Mouse (Mus musculus) brain, embryonic 14.5 days (tissue): ENCODE measurements around the gene Atp1b2. TPM values are rescaled to one million over a fixed set of nuclear protein-coding genes. Genes with fewer than 3 reads are reported as not detected.

ENCODE experiments used
- DNase-seq: peaks from one replicate; pipeline ENCODE4 v3.0.0-alpha.2; 2011; ENCODE audit warnings: low read depth
- CTCF ChIP-seq: fragments of 200-500 bp; IDR thresholded peaks from 2 replicates; pipeline ENCODE4 v1.5.1; 2012; ENCODE audit warnings: inconsistent platforms, mild to moderate bottlenecking, moderate library complexity, borderline replicate concordance; ENCODE audit not compliant: insufficient read depth, insufficient read length; ENCODE audit errors: extremely low read depth
- POLR2A ChIP-seq: fragments of 200-500 bp; IDR thresholded peaks from 2 replicates; pipeline ENCODE4 v1.6.1; 2012; ENCODE audit warnings: mild to moderate bottlenecking, inconsistent platforms, borderline replicate concordance; ENCODE audit not compliant: poor library complexity, insufficient read depth, insufficient read length, severe bottlenecking; ENCODE audit errors: extremely low read depth
- polyA plus RNA-seq: library from polyadenylated mRNA; depleted of rRNA; stranded (reverse); fragments of >200 nt; gene quantifications from 2 replicates; pipeline ENCODE4 v1.2.3, GENCODE M21; 2012

Atp1b2 gene
- polyA plus RNA-seq, 1 experiment: 74.7 TPM

GRCm38 (mm10) chr11:69578301-69578700, 27.4 kb downstream of the Atp1b2 start:
- DNase-seq: no peak
- TF ChIP-seq POLR2A (no peak), CTCF (no peak)

DNA sequence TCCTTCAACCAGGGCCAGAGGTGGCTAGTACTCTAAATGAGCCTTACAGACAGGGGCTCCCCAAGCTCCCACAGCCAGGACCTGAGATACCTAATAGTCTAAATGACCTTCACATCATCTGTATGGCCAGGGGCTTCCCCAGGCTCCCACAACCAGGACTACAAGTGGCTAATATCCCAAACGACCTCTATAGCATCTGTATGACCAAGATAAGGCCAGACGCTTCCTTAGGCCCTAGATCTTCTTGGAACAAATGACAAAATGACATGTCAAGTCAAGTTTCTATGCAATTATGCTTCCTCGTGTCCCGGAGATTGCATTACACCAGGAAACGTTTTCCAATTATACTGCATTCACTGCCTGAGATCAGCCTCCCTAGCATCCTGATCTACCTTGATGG, 29.4 kb downstream of the Atp1b2 start:
- DNase-seq: no peak
- TF ChIP-seq POLR2A (no peak), CTCF (no peak)

DNA sequence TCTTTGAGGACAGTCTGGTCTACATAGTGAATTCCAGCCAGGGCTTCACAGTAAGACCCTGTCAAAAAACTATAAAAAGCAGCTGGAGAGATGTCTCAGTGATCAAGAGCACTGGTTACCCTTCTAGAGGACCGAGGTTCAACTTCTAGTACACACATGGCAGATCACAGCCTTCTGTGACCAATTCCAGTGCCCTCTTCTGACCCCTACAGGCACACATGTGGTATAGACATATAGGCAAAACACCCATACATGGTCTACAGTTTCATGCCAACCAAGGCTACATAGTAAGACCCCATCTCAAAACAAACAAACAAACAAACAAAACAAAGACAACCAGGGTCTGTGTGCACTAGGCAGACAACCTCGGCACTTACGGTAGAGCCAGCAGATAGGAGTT, 30.5 kb downstream of the Atp1b2 start:
- TF ChIP-seq POLR2A: no peak
- TF ChIP-seq CTCF: peak; percentile 59; the same call in 1 of the 2 replicates
- peak; percentile 71 for DNase-seq

- TF ChIP-seq POLR2A: no peak
- no peak for TF ChIP-seq CTCF
- no peak for DNase-seq
These were observed 40.6 kb downstream of the Atp1b2 start for GRCm38 (mm10) chr11:69565131-69565530.

GRCm38 (mm10) chr11:69564391-69564790, 41.4 kb downstream of the Atp1b2 start:
- no peak for TF ChIP-seq CTCF
- no peak for TF ChIP-seq POLR2A
- no peak for DNase-seq

- TF ChIP-seq CTCF: no peak
- TF ChIP-seq POLR2A: no peak
- no peak for DNase-seq
These were observed 42.4 kb downstream of the Atp1b2 start for GRCm38 (mm10) chr11:69563373-69563772.

DNA sequence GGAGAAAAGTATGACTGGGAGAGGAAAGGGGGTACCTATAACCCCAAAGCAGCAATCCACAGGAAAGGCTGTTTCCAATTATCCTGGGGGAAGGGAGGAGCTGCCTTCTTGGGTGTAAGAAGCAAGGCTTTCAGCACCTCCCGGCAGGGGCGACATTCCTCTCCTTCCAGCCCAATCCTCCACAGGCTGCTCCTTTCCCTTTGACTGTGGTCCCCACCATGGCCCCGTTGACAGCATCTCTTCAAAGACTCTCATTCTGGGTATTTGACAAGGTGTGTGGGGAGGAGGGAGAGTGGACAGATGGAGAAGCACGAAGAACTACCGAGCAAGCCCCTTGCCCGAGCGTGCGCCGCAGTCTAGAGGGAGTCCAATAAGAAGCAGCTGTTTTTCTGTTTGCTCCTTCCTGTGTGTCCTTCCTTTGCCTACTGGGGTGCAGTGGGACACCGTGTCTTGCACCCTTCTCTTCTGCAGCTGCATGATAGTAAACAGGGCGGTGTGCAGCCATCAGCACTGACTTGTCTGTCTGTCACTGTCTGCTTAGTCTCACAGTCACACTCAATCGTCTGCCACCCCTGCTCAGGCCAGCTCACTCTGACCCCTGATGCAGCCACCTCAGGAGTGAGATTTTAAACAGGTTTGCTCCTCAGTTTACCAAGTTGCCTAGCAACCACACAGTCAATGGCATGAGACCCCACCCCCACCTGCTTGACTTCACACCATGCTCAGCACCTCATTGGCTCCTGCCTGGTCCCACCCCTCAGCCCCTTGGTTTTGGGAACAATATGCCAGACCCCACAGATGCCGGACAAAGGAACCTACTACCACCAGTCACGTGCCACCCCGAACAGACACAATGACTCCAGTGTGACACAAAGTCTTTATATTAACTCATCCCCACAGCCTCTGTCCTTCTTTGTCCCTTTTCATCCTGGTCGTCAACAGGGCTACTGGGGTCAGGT, 44.6 kb downstream of the Atp1b2 start:
- TF ChIP-seq POLR2A: no peak
- TF ChIP-seq CTCF: no peak
- DNase-seq: peak; percentile 84

GRCm38 (mm10) chr11:69559851-69560765, 45.6 kb downstream of the Atp1b2 start, which contains the start of gene Efnb3:
Efnb3 (minus strand) TSS chr11:69560205.
- DNase-seq: peak; percentile 90
- TF ChIP-seq CTCF (no peak), POLR2A (peak; percentile 81; the same call in 1 of the 2 replicates)

- TF ChIP-seq POLR2A (no peak), CTCF (no peak)
These were observed 46.6 kb downstream of the Atp1b2 start for GRCm38 (mm10) chr11:69559183-69559582.

DNA sequence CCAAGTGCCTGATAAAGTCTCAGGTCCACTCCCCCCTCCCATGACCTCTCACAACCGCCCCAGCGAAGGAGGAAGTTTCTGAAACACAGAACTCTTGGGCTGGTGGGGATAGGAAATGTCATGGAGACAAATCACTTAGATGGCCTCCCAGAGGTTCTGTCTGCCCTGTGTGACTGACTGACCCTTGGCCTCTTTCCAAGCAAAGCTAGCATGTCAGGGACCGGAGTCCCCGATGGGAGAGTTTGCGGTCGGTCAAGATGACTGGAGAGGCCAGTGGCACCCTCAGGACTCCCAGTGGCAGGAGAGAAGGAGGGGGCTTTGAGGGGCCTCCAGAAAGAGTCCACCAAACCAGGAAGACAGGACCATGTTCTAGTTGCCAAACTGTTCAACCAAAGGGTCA, 47.0 kb downstream of the Atp1b2 start:
- no peak for DNase-seq
- TF ChIP-seq CTCF: no peak

More at GRCm38 (mm10) chr11:69559183-69559582, 46.6 kb downstream of the Atp1b2 start:
- no peak for DNase-seq

GRCm38 (mm10) chr11:69557381-69557958, 48.3 kb downstream of the Atp1b2 start:
- TF ChIP-seq POLR2A (no peak), CTCF (no peak)
- peak; percentile 90 for DNase-seq
